8 mouse cellular contexts compared by ENCODE assay signal in the genomic region with DNA sequence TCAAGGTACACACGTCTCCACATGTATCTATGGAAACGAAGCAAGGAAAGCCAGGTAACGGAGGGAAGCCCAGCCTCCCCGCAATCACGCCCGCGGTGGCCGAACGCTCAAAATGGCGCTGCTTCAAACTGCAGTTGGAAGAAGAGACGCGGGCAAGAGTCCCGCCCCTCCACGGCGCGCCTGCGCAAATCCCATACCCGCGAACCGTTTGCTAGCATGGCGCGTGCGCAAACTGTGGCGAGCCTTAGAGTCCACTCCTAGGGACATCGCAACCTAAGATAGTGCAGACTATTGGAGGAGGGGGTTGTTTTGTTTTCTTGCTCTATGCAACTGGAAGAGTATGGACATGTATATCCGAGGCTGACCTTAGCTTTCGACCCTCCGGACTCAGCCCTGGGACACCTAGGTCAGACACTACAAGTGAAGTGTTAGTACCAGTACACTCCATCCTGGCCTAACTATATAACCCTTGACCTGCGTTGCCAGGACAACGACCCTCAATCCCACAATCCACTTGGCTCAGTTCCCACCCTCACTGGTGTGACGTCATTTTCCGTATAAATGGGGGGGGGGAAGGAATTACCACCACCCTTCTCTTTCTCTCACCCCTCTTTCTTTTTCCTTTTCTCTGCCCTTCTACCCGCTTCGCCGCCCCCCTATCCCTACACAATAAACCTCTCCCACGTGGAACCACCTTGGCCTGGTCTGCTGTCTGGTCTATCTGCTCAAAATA. TPM values are rescaled to one million over a fixed set of nuclear protein-coding genes. Genes with fewer than 3 reads are reported as not detected.
DNase-seq lines count a peak whose midpoint lies in the region; ATAC-seq lines count a peak whose summit lies in the region.

A gene (minus strand): TSS at position 117 of the 733 bp plus-strand sequence.

- under 1% methylated on average over 36 of the region's 36 CpGs for WGBS in heart, embryonic 14.5 days
- under 1% methylated on average over 36 of the region's 36 CpGs for WGBS in liver, embryonic 13.5 days (ENCODE audit: insufficient replicate concordance)
- WGBS in stomach, embryonic 16.5 days: under 1% methylated on average over 36 of the region's 36 CpGs

- no peaks in the 10 kb centered on the region for H3K9me3 ChIP-seq in heart, embryonic 14.5 days (ENCODE audit: control insufficient read depth, low read length)
- H3K9me3 ChIP-seq in liver, embryonic 13.5 days (replicated peaks): no peaks in the 10 kb centered on the region
- no peaks in the 10 kb centered on the region for H3K9me3 ChIP-seq in stomach, embryonic 16.5 days (replicated peaks; ENCODE audit: control insufficient read depth, low read length)

- DNase-seq in c-Kit-negative CD71-positive TER-119-positive erythroid progenitor cells, embryonic 14.5 days (ENCODE audit: low read depth, low spot score): peak; percentile 96
- DNase-seq in fibroblast of lung, adult 2 months (ENCODE audit: low read depth): peak; percentile 95
- peak; percentile 98 for DNase-seq in kidney, postnatal 14 days
- peak; percentile 96 for DNase-seq in liver, embryonic 13.5 days
- peak; percentile 94 for DNase-seq in neural tube, embryonic 10.5 days (ENCODE audit: extremely low spot score, low spot score)

- H3K27me3 ChIP-seq in heart, embryonic 14.5 days (ENCODE audit: control insufficient read depth, insufficient read depth, low read length): no peaks in the 10 kb centered on the region
- H3K27me3 ChIP-seq in liver, embryonic 13.5 days: no peaks in the 10 kb centered on the region
- H3K27me3 ChIP-seq in stomach, embryonic 16.5 days (ENCODE audit: control insufficient read depth, insufficient read depth, low read length): no peaks in the 10 kb centered on the region

- ATAC-seq in CD4-positive, CD25-positive, alpha-beta regulatory T cell, adult 4 months: peak; percentile 85
- peak; percentile 96 for ATAC-seq in heart, embryonic 14.5 days (ENCODE audit: insufficient number of reproducible peaks, insufficient read depth, low FRiP score, low read depth)
- ATAC-seq in liver, embryonic 13.5 days (ENCODE audit: low read depth): peak; percentile 94
- ATAC-seq in stomach, embryonic 16.5 days (ENCODE audit: insufficient read depth, low FRiP score): peak; percentile 98

- H3K4me2 ChIP-seq in heart, embryonic 14.5 days (ENCODE audit: low read length): peak within 1 kb of the TSS; percentile 69
- H3K4me2 ChIP-seq in liver, embryonic 13.5 days: peak within 1 kb of the TSS; percentile 90
- H3K4me2 ChIP-seq in stomach, embryonic 16.5 days (ENCODE audit: low read depth, low read length): peak within 1 kb of the TSS; percentile 83

- H3K4me3 ChIP-seq in heart, embryonic 14.5 days (ENCODE audit: control insufficient read depth in 1 of 2, insufficient read depth in 1 of 2, low read depth in 1 of 2, low read length in 2 of 2): peak within 1 kb of the TSS; percentile 97 to 99
- H3K4me3 ChIP-seq in liver, embryonic 13.5 days (replicated peaks): peak within 1 kb of the TSS; percentile 93
- H3K4me3 ChIP-seq in stomach, embryonic 16.5 days (replicated peaks; ENCODE audit: low read length): peak within 1 kb of the TSS; percentile 99

- H3K36me3 ChIP-seq in heart, embryonic 14.5 days (ENCODE audit: control insufficient read depth, insufficient read depth, low read length): no peaks in the 10 kb centered on the region
- 0 out of 2 replicates have a peak, but pooled peaks cover 3% of the 10 kb centered on the region for H3K36me3 ChIP-seq in liver, embryonic 13.5 days
- no peaks in the 10 kb centered on the region for H3K36me3 ChIP-seq in stomach, embryonic 16.5 days (ENCODE audit: control insufficient read depth, insufficient read depth, low read length)

- H3K27ac ChIP-seq in heart, embryonic 14.5 days (replicated peaks in 1 of 2; ENCODE audit: control insufficient read depth in 1 of 2, insufficient read depth in 1 of 2, low read depth in 2 of 2, low read length in 2 of 2): peak within 1 kb of the TSS; percentile 97 to 100
- peak within 1 kb of the TSS; percentile 94 for H3K27ac ChIP-seq in liver, embryonic 13.5 days
- peak within 1 kb of the TSS; percentile 96 for H3K27ac ChIP-seq in stomach, embryonic 16.5 days (ENCODE audit: low read length)

- peak within 1 kb of the TSS; percentile 92 for H3K9ac ChIP-seq in heart, embryonic 14.5 days (ENCODE audit: low read length)
- H3K9ac ChIP-seq in liver, embryonic 13.5 days: peak within 1 kb of the TSS; percentile 96
- H3K9ac ChIP-seq in stomach, embryonic 16.5 days (ENCODE audit: low read length): peak within 1 kb of the TSS; percentile 93

- H3K4me1 ChIP-seq in heart, embryonic 14.5 days (ENCODE audit: control insufficient read depth in 2 of 2, insufficient read depth in 2 of 2, low read length in 2 of 2): peaks cover 2 to 21% of the 10 kb centered on the region in 2 experiments; a peak in 3 of 4 replicates
- H3K4me1 ChIP-seq in liver, embryonic 13.5 days (replicated peaks): peaks cover 43% of the 10 kb centered on the region
- peaks cover 17% of the 10 kb centered on the region for H3K4me1 ChIP-seq in stomach, embryonic 16.5 days (ENCODE audit: control insufficient read depth, insufficient read depth, low read length)

RNA-seq across cellular contexts. Expression of the gene that starts here (rescaled TPM):
- polyA plus RNA-seq in CD4-positive, CD25-positive, alpha-beta regulatory T cell, adult 4 months (2017; shearing (Covaris generic)): 10 to 100 TPM; 11.8 to 17.9 TPM
- 27.7 and 30.0 TPM in 2 replicates for polyA plus RNA-seq in heart, embryonic 14.5 days (2014; fragmentation: Nextera tagmentation; extraction: Ambion mirVana)
- polyA plus RNA-seq in liver, embryonic 13.5 days (2015; fragmentation: Nextera tagmentation; extraction: Ambion mirVana): 13.6 and 15.9 TPM in 2 replicates
- 18.3 and 21.5 TPM in 2 replicates for polyA plus RNA-seq in stomach, embryonic 16.5 days (2015; fragmentation: Nextera tagmentation; extraction: Ambion mirVana)

Comparison
In these comparisons a context has a peak if more than half of its experiments do, and no peak if none do; other contexts are left out.
1. Peak in every context shown above with its lines: DNase-seq, ATAC-seq, H3K4me3 ChIP-seq and H3K27ac ChIP-seq.